Mouse (Mus musculus) megakaryocyte, adult 5-6 weeks (primary cell): ENCODE data around the gene Tent5a. TPM values are rescaled to one million over a fixed set of nuclear protein-coding genes. Genes with fewer than 3 reads are reported as not detected.

Source experiments
- ATAC-seq: 2 replicates; pipeline ENCODE4 v1.8.0; 2016; ENCODE audit warnings: mild to moderate bottlenecking, inconsistent platforms; ENCODE audit not compliant: poor library complexity, severe bottlenecking
- total RNA-seq, 2 experiments: library from RNA; stranded (forward) in 1 of 2; stranded (reverse) in 1 of 2; fragments of 153-499, 151-499 nt in 1 of 2; fragments of 221-1000, 200-1000 nt in 1 of 2; gene quantifications; 2 replicates each; pipeline versions ENCODE4 v1.2.3 to v1.2.4; 2015 to 2017

Tent5a gene
- total RNA-seq, 2 experiments from 2014 or later, result 68.9 to 96.3 TPM

GRCm38 (mm10) chr9:85316122-85316521 lies 11.0 kb downstream of the Tent5a start:
- no peak for ATAC-seq

DNA sequence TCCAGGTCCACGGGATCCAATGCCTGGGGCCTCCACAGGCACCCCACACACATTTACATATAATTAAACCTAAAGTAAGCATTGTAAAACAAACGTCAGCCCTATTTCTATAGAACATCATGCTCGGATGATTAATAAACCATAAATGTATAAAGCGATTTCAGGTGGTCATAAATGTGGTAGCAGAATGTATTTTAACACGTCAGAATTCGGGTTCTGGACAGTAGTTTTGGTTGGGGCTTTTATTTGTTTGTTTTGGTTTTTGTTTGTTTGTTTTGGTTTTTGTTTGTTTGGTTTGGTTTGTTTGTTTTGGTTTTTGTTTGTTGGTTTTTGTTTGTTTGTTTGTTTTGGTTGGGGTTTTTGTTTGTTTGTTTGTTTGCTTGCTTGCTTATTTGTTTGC lies 14.7 kb downstream of the Tent5a start, which contains the start of gene Gm11114:
TSS of gene Gm11114 (plus strand) at position 301 of the 400 bp plus-strand sequence.
- ATAC-seq, result no peak

DNA sequence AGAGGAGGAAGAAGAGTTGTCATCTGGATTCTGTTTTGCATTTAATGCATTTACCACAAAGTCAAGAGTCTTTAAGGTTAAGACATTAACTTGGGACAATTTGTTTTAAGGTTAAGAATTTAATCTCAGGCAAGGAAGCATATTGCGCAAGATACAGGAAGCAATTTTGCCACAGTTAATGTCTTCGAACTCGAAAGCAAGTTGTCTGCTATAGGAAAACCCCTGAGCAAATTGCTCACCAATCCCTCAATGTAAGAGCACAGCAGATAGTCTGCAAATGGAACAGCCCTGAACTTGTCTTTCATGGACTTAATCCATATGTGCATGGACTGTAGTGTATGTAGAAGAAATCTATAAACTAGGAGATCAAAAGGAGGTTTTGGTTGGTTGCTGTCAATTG lies 23.8 kb downstream of the Tent5a start:
- ATAC-seq, result no peak; the same call in 1 of the 2 replicates

- ATAC-seq, result no peak
Measured at GRCm38 (mm10) chr9:85302849-85303248, 24.3 kb downstream of the Tent5a start.

DNA sequence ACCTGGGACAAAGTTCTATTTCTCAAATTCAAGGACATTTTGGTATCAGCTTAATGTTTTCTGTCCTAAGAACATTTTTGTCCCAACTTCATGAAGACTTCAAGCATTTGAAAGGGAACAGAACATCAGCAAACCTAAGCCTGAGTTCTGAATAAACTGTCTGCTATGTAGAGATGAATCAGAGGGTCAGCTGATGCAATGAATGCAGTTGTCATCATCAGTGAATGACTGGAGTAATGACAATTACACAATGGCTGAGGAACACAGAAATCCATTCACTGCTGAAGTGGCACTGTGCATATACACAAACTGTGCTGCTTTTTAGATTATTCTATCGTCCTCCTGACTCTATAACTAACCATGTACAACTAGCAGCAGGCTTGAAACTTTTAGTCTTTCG lies 53.0 kb downstream of the Tent5a start:
- ATAC-seq, result no peak

Other genes with a start within 250 kb of the Tent5a start
- gene Gm11114, start 14.6 kb downstream of the Tent5a start, total RNA-seq (2015), result not detected in 2 replicates
- gene Gm11114, start 14.6 kb downstream of the Tent5a start, total RNA-seq (2017), result not detected in 2 replicates